Mouse (Mus musculus): Measurements from ENCODE around the gene Mt1. TPM values are rescaled to one million over a fixed set of nuclear protein-coding genes. Genes with fewer than 3 reads are reported as not detected.
"Not testable (repeated sequence)": the region's sequence is repeated elsewhere in the genome, so short reads cannot be mapped to it uniquely, and the experiment has no call there.

Gene Mt1
- 963 TPM for polyA plus RNA-seq (2012; fragmentation: generic; extraction: Trizol)
- long read RNA-seq, experiment 1, transcript Mt1-201 (3 exons, 549 nt), result major isoform, 624 of 629 reads
- long read RNA-seq, experiment 1, partial matches to known transcripts, result 1 of 629 reads
- long read RNA-seq, experiment 1, other reads (novel, unspliced or antisense), result 3 of 629 reads
- long read RNA-seq, experiment 2, transcript Mt1-201 (3 exons, 549 nt), result major isoform, 45 of 45 reads
- long read RNA-seq, experiment 2, partial matches to known transcripts, result 0 of 45 reads
- long read RNA-seq, experiment 2, other reads (novel, unspliced or antisense), result 0 of 45 reads

- peaks cover 17% of the 10 kb centered on the region for H3K79me2 ChIP-seq (ENCODE audit: control insufficient read depth, insufficient read depth)
- TF ChIP-seq FOSL1 (IDR thresholded peaks at IDR 0.05; ENCODE audit: insufficient read depth, low read length, poor library complexity, severe bottlenecking), result no peak
- peak; percentile 50 for TF ChIP-seq MAX (IDR thresholded peaks at IDR 0.05)
- no peak for TF ChIP-seq MYOD1 (IDR thresholded peaks at IDR 0.05; ENCODE audit: control insufficient read depth, insufficient read length, low read depth)
- peak; percentile 87 for TF ChIP-seq USF1 (IDR thresholded peaks at IDR 0.05; ENCODE audit: low read depth)
- peaks cover 8% of the 10 kb centered on the region for H3K36me3 ChIP-seq (ENCODE audit: control insufficient read depth, insufficient read depth)
- H3K79me3 ChIP-seq (ENCODE audit: low read depth), result peaks cover 5% of the 10 kb centered on the region
- H3ac ChIP-seq (ENCODE audit: control insufficient read depth, insufficient read length, low read depth), result peak within 1 kb of the TSS; percentile 88
- H3K27me3 ChIP-seq (ENCODE audit: control insufficient read depth, insufficient read depth, insufficient read length), result no peaks in the 10 kb centered on the region
- H3K4me3 ChIP-seq (ENCODE audit: insufficient read depth, poor library complexity, severe bottlenecking), result peak within 1 kb of the TSS; percentile 71
Measured at GRCm38 (mm10) chr8:94178857-94179712, at the start of gene Mt1. TSS of gene Mt1 (plus strand) at chr8:94179082.

GRCm38 (mm10) chr8:94129133-94129789 lies 49.6 kb upstream of the Mt1 start:
- H3K27me3 ChIP-seq (ENCODE audit: control insufficient read depth, insufficient read depth, insufficient read length), result no peaks in the 10 kb centered on the region
- no peaks in the 10 kb centered on the region for H3K79me3 ChIP-seq (ENCODE audit: low read depth)
- TF ChIP-seq MYOG (IDR thresholded peaks at IDR 0.05; ENCODE audit: control insufficient read depth, extremely low read depth, insufficient read length) (no peak), MYOD1 (IDR thresholded peaks at IDR 0.05; ENCODE audit: control insufficient read depth, insufficient read length, low read depth) (no peak), USF1 (IDR thresholded peaks at IDR 0.05; ENCODE audit: low read depth) (no peak), MAX (IDR thresholded peaks at IDR 0.05) (no peak), FOSL1 (IDR thresholded peaks at IDR 0.05; ENCODE audit: insufficient read depth, low read length, poor library complexity, severe bottlenecking) (no peak), CTCF (IDR thresholded peaks at IDR 0.05; ENCODE audit: control insufficient read depth, insufficient read depth, insufficient read length) (no peak), CEBPB (IDR thresholded peaks at IDR 0.05; ENCODE audit: low read depth) (no peak)
- H3ac ChIP-seq (ENCODE audit: control insufficient read depth, insufficient read length, low read depth), result no peak overlapping the region
- H3K36me3 ChIP-seq (ENCODE audit: control insufficient read depth, insufficient read depth), result no peaks in the 10 kb centered on the region
- no peak overlapping the region for H3K4me3 ChIP-seq (ENCODE audit: insufficient read depth, poor library complexity, severe bottlenecking)
- H3K79me2 ChIP-seq (ENCODE audit: control insufficient read depth, insufficient read depth), result no peaks in the 10 kb centered on the region

- TF ChIP-seq USF1 (IDR thresholded peaks at IDR 0.05; ENCODE audit: low read depth) (no peak), FOSL1 (IDR thresholded peaks at IDR 0.05; ENCODE audit: insufficient read depth, low read length, poor library complexity, severe bottlenecking) (no peak), CTCF (IDR thresholded peaks at IDR 0.05; ENCODE audit: control insufficient read depth, insufficient read depth, insufficient read length) (no peak), MYOG (IDR thresholded peaks at IDR 0.05; ENCODE audit: control insufficient read depth, extremely low read depth, insufficient read length) (no peak), MAX (IDR thresholded peaks at IDR 0.05) (no peak), CEBPB (IDR thresholded peaks at IDR 0.05; ENCODE audit: low read depth) (no peak), MYOD1 (IDR thresholded peaks at IDR 0.05; ENCODE audit: control insufficient read depth, insufficient read length, low read depth) (no peak)
- H3K79me2 ChIP-seq (ENCODE audit: control insufficient read depth, insufficient read depth), result no peaks in the 10 kb centered on the region
- H3K36me3 ChIP-seq (ENCODE audit: control insufficient read depth, insufficient read depth), result no peaks in the 10 kb centered on the region
- H3K4me3 ChIP-seq (ENCODE audit: insufficient read depth, poor library complexity, severe bottlenecking), result no peak overlapping the region
- no peak overlapping the region for H3ac ChIP-seq (ENCODE audit: control insufficient read depth, insufficient read length, low read depth)
- H3K79me3 ChIP-seq (ENCODE audit: low read depth), result no peaks in the 10 kb centered on the region
- no peaks in the 10 kb centered on the region for H3K27me3 ChIP-seq (ENCODE audit: control insufficient read depth, insufficient read depth, insufficient read length)
Measured at GRCm38 (mm10) chr8:94130126-94130525, 48.8 kb upstream of the Mt1 start.

- peak; percentile 19 for TF ChIP-seq CEBPB (IDR thresholded peaks at IDR 0.05; ENCODE audit: low read depth)
- no peak for TF ChIP-seq MYOD1 (IDR thresholded peaks at IDR 0.05; ENCODE audit: control insufficient read depth, insufficient read length, low read depth)
- TF ChIP-seq FOSL1 (IDR thresholded peaks at IDR 0.05; ENCODE audit: insufficient read depth, low read length, poor library complexity, severe bottlenecking), result peak; percentile 18
- TF ChIP-seq USF1 (IDR thresholded peaks at IDR 0.05; ENCODE audit: low read depth), result no peak
- TF ChIP-seq CTCF (IDR thresholded peaks at IDR 0.05; ENCODE audit: control insufficient read depth, insufficient read depth, insufficient read length), result no peak
- TF ChIP-seq MAX (IDR thresholded peaks at IDR 0.05), result peak; percentile 67
- TF ChIP-seq MYOG (IDR thresholded peaks at IDR 0.05; ENCODE audit: control insufficient read depth, extremely low read depth, insufficient read length), result no peak
- Histone ChIP-seq H3K4me3 (ENCODE audit: insufficient read depth, poor library complexity, severe bottlenecking) (no peak overlapping the region), H3K79me3 (ENCODE audit: low read depth) (no peaks in the 10 kb centered on the region), H3K36me3 (ENCODE audit: control insufficient read depth, insufficient read depth) (no peaks in the 10 kb centered on the region), H3K79me2 (ENCODE audit: control insufficient read depth, insufficient read depth) (no peaks in the 10 kb centered on the region), H3ac (ENCODE audit: control insufficient read depth, insufficient read length, low read depth) (no peak overlapping the region), H3K27me3 (ENCODE audit: control insufficient read depth, insufficient read depth, insufficient read length) (no peaks in the 10 kb centered on the region)
Measured at GRCm38 (mm10) chr8:94132096-94132495, 46.8 kb upstream of the Mt1 start.

GRCm38 (mm10) chr8:94134601-94135000 lies 44.3 kb upstream of the Mt1 start:
- not testable (repeated sequence) for H3K4me3 ChIP-seq (ENCODE audit: insufficient read depth, poor library complexity, severe bottlenecking); H3K79me2 ChIP-seq (ENCODE audit: control insufficient read depth, insufficient read depth); H3K79me3 ChIP-seq (ENCODE audit: low read depth); H3ac ChIP-seq (ENCODE audit: control insufficient read depth, insufficient read length, low read depth); H3K36me3 ChIP-seq (ENCODE audit: control insufficient read depth, insufficient read depth); H3K27me3 ChIP-seq (ENCODE audit: control insufficient read depth, insufficient read depth, insufficient read length)
- TF ChIP-seq USF1 (IDR thresholded peaks at IDR 0.05; ENCODE audit: low read depth) (peak; percentile 46), FOSL1 (IDR thresholded peaks at IDR 0.05; ENCODE audit: insufficient read depth, low read length, poor library complexity, severe bottlenecking) (peak; percentile 42)

Measured in C2C12 (cell line).